ENCODE assay signal across 29 mouse cellular contexts in genomic region chr1:118681980-118682379, GRCm38 (mm10). TPM values are rescaled to one million over a fixed set of nuclear protein-coding genes. Genes with fewer than 3 reads are reported as not detected.
A peak's percentile ranks its signal among the peaks of the same experiment; 100 is the strongest.
DNase-seq lines count a peak whose midpoint lies in the region; ATAC-seq and TF ChIP-seq lines count a peak whose summit lies in the region.
"Had no signal": no experiment of that assay in that cellular context is flagged by ENCODE, and none has a peak within 500 bp of the region (broad histone marks: within the 10 kb centered on the region; RNA-seq: fewer than 3 reads in every experiment).

No protein-coding gene starts in this region.

- H3K4me2 ChIP-seq in kidney, embryonic 14.5 days (replicated peaks; ENCODE audit: low read depth, low read length), result no peak overlapping the region
- no peak overlapping the region for H3K4me2 ChIP-seq in kidney, postnatal 0 days (ENCODE audit: low read length)
- H3K4me2 ChIP-seq: embryonic facial prominence, embryonic 15.5 days; forebrain, embryonic 13.5 days; heart, embryonic 15.5 days; liver, embryonic 12.5 days; stomach, embryonic 15.5 days had no signal

- no peaks in the 10 kb centered on the region for H3K27me3 ChIP-seq in kidney, embryonic 14.5 days (ENCODE audit: control insufficient read depth, insufficient read depth, low read length)
- H3K27me3 ChIP-seq in kidney, adult 2 months (replicated peaks; ENCODE audit: control insufficient read depth, insufficient read depth, low read length), result no peaks in the 10 kb centered on the region
- no peaks in the 10 kb centered on the region for H3K27me3 ChIP-seq in kidney, postnatal 0 days (ENCODE audit: insufficient read depth, low read length)
- H3K27me3 ChIP-seq: CH12.LX; embryonic facial prominence, embryonic 15.5 days; forebrain, embryonic 13.5 days; heart, embryonic 15.5 days; liver, embryonic 12.5 days; stomach, embryonic 15.5 days had no signal

- no peaks in the 10 kb centered on the region for H3K36me3 ChIP-seq in kidney, embryonic 14.5 days (ENCODE audit: control insufficient read depth, insufficient read depth, low read length)
- peaks cover 6% of the 10 kb centered on the region for H3K36me3 ChIP-seq in kidney, adult 2 months (ENCODE audit: control insufficient read depth, insufficient read depth, low read length)
- 0 out of 2 replicates have a peak, but pooled peaks cover 3% of the 10 kb centered on the region for H3K36me3 ChIP-seq in kidney, postnatal 0 days (ENCODE audit: insufficient read depth, low read length)
- H3K36me3 ChIP-seq: embryonic facial prominence, embryonic 10.5 days; embryonic facial prominence, embryonic 15.5 days; heart, embryonic 10.5 days; heart, embryonic 15.5 days; liver, embryonic 12.5 days; stomach, embryonic 15.5 days had no signal

- DNase-seq in kidney, adult 11 months, result peak; percentile 87
- DNase-seq in kidney, adult 2 months, result peak; percentile 90
- no peak for DNase-seq in kidney, postnatal 0 days (ENCODE audit: low spot score)
- peak; percentile 55 for DNase-seq in yolk sac, embryonic 10.5 days (ENCODE audit: low spot score)
- DNase-seq in left cerebral cortex, adult 11 months (ENCODE audit: low spot score), result no peak
- no peak for DNase-seq in urinary bladder, postnatal 14 days (ENCODE audit: low spot score)
- DNase-seq in lung, postnatal 4 days, result no peak
- DNase-seq: adrenal gland, adult 8-10 months; cerebellum, adult 8-10 months; cerebellum, postnatal 25 days; gastrocnemius, postnatal 14 days; heart, adult 11 months; layer of hippocampus, postnatal 36 days; lung, adult 18-20 months; lung, postnatal 10 days; midbrain, embryonic 14.5 days; right cerebral cortex, postnatal 14 days; thymus, postnatal 14 days had no signal

- H3K27ac ChIP-seq in kidney, embryonic 14.5 days (ENCODE audit: low read depth, low read length), result no peak overlapping the region
- H3K27ac ChIP-seq in kidney, adult 2 months (ENCODE audit: insufficient read depth, low read depth, low read length), result peak overlapping the region; percentile 93
- peak overlapping the region; percentile 70 for H3K27ac ChIP-seq in kidney, postnatal 0 days
- H3K27ac ChIP-seq: embryonic facial prominence, embryonic 10.5 days; embryonic facial prominence, embryonic 15.5 days; forebrain, embryonic 13.5 days; heart, embryonic 10.5 days; heart, embryonic 15.5 days; liver, embryonic 12.5 days; stomach, embryonic 15.5 days had no signal

- no peak for TF ChIP-seq POLR2A in kidney, adult 2 months (IDR thresholded peaks at IDR 0.05; ENCODE audit: low read depth, low read length)

- TF ChIP-seq CTCF in kidney, adult 2 months (conservative IDR thresholded peaks at IDR 0.05; ENCODE audit: insufficient read depth, insufficient read length, low read depth, low read length), result no peak
- no peak for TF ChIP-seq CTCF in kidney, postnatal 0 days (IDR thresholded peaks at IDR 0.05; ENCODE audit: low read depth)

- H3K4me1 ChIP-seq in kidney, embryonic 14.5 days (ENCODE audit: control insufficient read depth, insufficient read depth, low read length), result no peaks in the 10 kb centered on the region
- H3K4me1 ChIP-seq in kidney, adult 2 months (ENCODE audit: control insufficient read depth, insufficient read depth, low read length), result peaks cover 25% of the 10 kb centered on the region
- 0 out of 2 replicates have a peak, but pooled peaks cover 4% of the 10 kb centered on the region for H3K4me1 ChIP-seq in kidney, postnatal 0 days (replicated peaks; ENCODE audit: insufficient read depth, low read length)
- H3K4me1 ChIP-seq: embryonic facial prominence, embryonic 10.5 days; embryonic facial prominence, embryonic 15.5 days; forebrain, embryonic 13.5 days; heart, embryonic 10.5 days; heart, embryonic 15.5 days; liver, embryonic 12.5 days; stomach, embryonic 15.5 days had no signal

- no peak overlapping the region for H3K4me3 ChIP-seq in kidney, embryonic 14.5 days (ENCODE audit: low read length)
- no peak overlapping the region for H3K4me3 ChIP-seq in kidney, adult 2 months (ENCODE audit: insufficient read depth, low read depth, low read length)
- H3K4me3 ChIP-seq in kidney, postnatal 0 days (replicated peaks; ENCODE audit: low read depth, low read length), result no peak overlapping the region
- H3K4me3 ChIP-seq: embryonic facial prominence, embryonic 10.5 days; embryonic facial prominence, embryonic 15.5 days; forebrain, embryonic 13.5 days; heart, embryonic 10.5 days; heart, embryonic 15.5 days; liver, embryonic 12.5 days; stomach, embryonic 15.5 days had no signal

- 31% methylated on average over 1 of the region's 1 CpGs for WGBS in kidney, embryonic 14.5 days
- WGBS in kidney, adult 2 months, result 19% methylated on average over 1 of the region's 1 CpGs
- WGBS in kidney, postnatal 0 days, result 29% methylated on average over 1 of the region's 1 CpGs

- no peak for ATAC-seq in kidney, embryonic 14.5 days (ENCODE audit: low FRiP score, low TSS enrichment)
- peak; percentile 83 for ATAC-seq in kidney, postnatal 0 days (replicated peaks; ENCODE audit: low FRiP score, low read depth)
- ATAC-seq: activated CD4-positive, CD25-positive, alpha-beta regulatory T cell, adult 4 months; forebrain, embryonic 13.5 days; hindbrain, embryonic 16.5 days; liver, embryonic 12.5 days had no signal

- H3K9ac ChIP-seq in kidney, embryonic 14.5 days (ENCODE audit: low read depth, low read length), result no peak overlapping the region
- H3K9ac ChIP-seq in kidney, postnatal 0 days (ENCODE audit: low read depth, low read length), result no peak overlapping the region
- H3K9ac ChIP-seq: embryonic facial prominence, embryonic 15.5 days; forebrain, embryonic 13.5 days; heart, embryonic 15.5 days; liver, embryonic 12.5 days; stomach, embryonic 15.5 days had no signal

- H3K9me3 ChIP-seq in kidney, embryonic 14.5 days (ENCODE audit: control insufficient read depth, low read length), result no peaks in the 10 kb centered on the region
- H3K9me3 ChIP-seq in kidney, postnatal 0 days (replicated peaks; ENCODE audit: low read length), result no peaks in the 10 kb centered on the region
- H3K9me3 ChIP-seq: embryonic facial prominence, embryonic 10.5 days; embryonic facial prominence, embryonic 15.5 days; forebrain, embryonic 13.5 days; heart, embryonic 10.5 days; heart, embryonic 15.5 days; liver, embryonic 12.5 days; stomach, embryonic 15.5 days had no signal

RNA-seq across cellular contexts. Expression of gene Tfcp2l1, which starts 54.2 kb away (rescaled TPM):
- polyA plus RNA-seq in kidney, embryonic 14.5 days (2014; fragmentation: Nextera tagmentation; extraction: Ambion mirVana), result 21.2 and 33.0 TPM in 2 replicates
- 70.5 and 77.3 TPM in 2 replicates for polyA plus RNA-seq in kidney, adult 2 months (2012; rRNA removed)
- polyA plus RNA-seq in kidney, postnatal 0 days (2015; fragmentation: Nextera tagmentation; extraction: Ambion mirVana), result 35.6 and 38.6 TPM in 2 replicates

Comparison
In these comparisons a context has a peak if more than half of its experiments do, and no peak if none do; other contexts are left out.
1. DNase-seq: peak in kidney, adult 11 months (single experiment), kidney, adult 2 months (single experiment) and yolk sac, embryonic 10.5 days (single experiment); none in kidney, postnatal 0 days (single experiment), left cerebral cortex, adult 11 months (single experiment), urinary bladder, postnatal 14 days (single experiment) and lung, postnatal 4 days (0 of 2).